Mouse (Mus musculus) stomach, embryonic 15.5 days (tissue): ENCODE data around the gene Hnf1b. TPM values are rescaled to one million over a fixed set of nuclear protein-coding genes. Genes with fewer than 3 reads are reported as not detected.

Experiments
- polyA plus RNA-seq: library from polyadenylated mRNA; unstranded; fragments of >200 nt; fragmentation: Nextera tagmentation; extraction: Ambion mirVana; gene quantifications from 2 replicates; pipeline ENCODE4 v1.2.1, GENCODE M21; 2015

Hnf1b gene
- polyA plus RNA-seq, 1 experiment from 2014 or later = 6.0 TPM

Other genes with a start within 250 kb of the Hnf1b start
- not detected in 2 replicates for gene Rpl9-ps1, start 204.4 kb upstream of the Hnf1b start, polyA plus RNA-seq
- gene Ccl3, start 200.7 kb upstream of the Hnf1b start, polyA plus RNA-seq = 0.66 and 1.0 TPM in 2 replicates
- 0.21 and 0.71 TPM in 2 replicates for gene Ccl4, start 187.5 kb upstream of the Hnf1b start, polyA plus RNA-seq
- gene Wfdc17, start 146.1 kb upstream of the Hnf1b start, polyA plus RNA-seq = 4.7 and 6.0 TPM in 2 replicates
- 0.57 and 0.66 TPM in 2 replicates for gene Wfdc18, start 141.0 kb upstream of the Hnf1b start, polyA plus RNA-seq
- gene Wfdc21, start 103.1 kb upstream of the Hnf1b start, polyA plus RNA-seq = 8.1 and 9.1 TPM in 2 replicates
- 21.1 TPM in 2 replicates for gene Heatr6, start 96.4 kb upstream of the Hnf1b start, polyA plus RNA-seq
- gene Ddx52, start 92.0 kb downstream of the Hnf1b start, polyA plus RNA-seq = 30.4 and 31.0 TPM in 2 replicates
- gene Synrg, start 114.4 kb downstream of the Hnf1b start, polyA plus RNA-seq = 11.0 and 12.3 TPM in 2 replicates
- gene Dusp14, start 219.2 kb downstream of the Hnf1b start, polyA plus RNA-seq = 13.5 and 19.5 TPM in 2 replicates